Mouse (Mus musculus) embryonic facial prominence, embryonic 14.5 days (tissue): Measurements from ENCODE around the gene Trappc2. TPM values are rescaled to one million over a fixed set of nuclear protein-coding genes. Genes with fewer than 3 reads are reported as not detected.

Experiments used
- ATAC-seq: fragments of 200-750 bp; cut with Nextera tagmentation; 2 replicates; pipeline ENCODE4 v1.8.0; 2017; ENCODE audit warnings: low read depth, moderate number of reproducible peaks, moderate TSS enrichment
- DNase-seq: peaks from one replicate; pipeline ENCODE4 v3.0.0-alpha.2; 2015; ENCODE audit warnings: low spot score
- H3K27ac ChIP-seq: fragments of 300-500 bp; sonication (generic); replicated peaks from 2 replicates; pipeline ENCODE4 v1.5.1; 2014; ENCODE audit warnings: low read depth, mild to moderate bottlenecking, low read length, moderate library complexity
- H3K27me3 ChIP-seq: fragments of 300-500 bp; sonication (generic); replicated peaks from 2 replicates; pipeline ENCODE4 v1.6.1; 2014; ENCODE audit warnings: low read length; ENCODE audit not compliant: control insufficient read depth, insufficient read depth
- H3K36me3 ChIP-seq: fragments of 300-500 bp; sonication (generic); 2 replicates; pipeline ENCODE4 v1.6.1; 2014; ENCODE audit warnings: low read length, mixed read lengths; ENCODE audit not compliant: control insufficient read depth, insufficient read depth
- H3K4me1 ChIP-seq: fragments of 300-500 bp; sonication (generic); 2 replicates; pipeline ENCODE4 v1.6.1; 2014; ENCODE audit warnings: antibody characterized with exemption, low read length; ENCODE audit not compliant: control insufficient read depth, insufficient read depth
- H3K4me2 ChIP-seq: fragments of 300-500 bp; sonication (generic); 2 replicates; pipeline ENCODE4 v1.6.1; 2014; ENCODE audit warnings: low read depth, mild to moderate bottlenecking, low read length, moderate library complexity, mixed read lengths
- H3K4me3 ChIP-seq: fragments of 300-500 bp; sonication (generic); 2 replicates; pipeline ENCODE4 v1.5.1; 2014; ENCODE audit warnings: low read depth, mild to moderate bottlenecking, low read length
- H3K9ac ChIP-seq: fragments of 300-500 bp; sonication (generic); 2 replicates; pipeline ENCODE4 v1.6.1; 2014; ENCODE audit warnings: low read depth, mild to moderate bottlenecking, low read length, moderate library complexity, mixed read lengths
- H3K9me3 ChIP-seq: fragments of 300-500 bp; sonication (generic); 2 replicates; pipeline ENCODE4 v1.6.1; 2016; ENCODE audit warnings: low read length; ENCODE audit not compliant: control insufficient read depth
- WGBS: fragments of 180-500 bp; shearing (Covaris S2); extraction: QIAGEN DNeasy Blood & Tissue Kit; methylation state at CpG from one replicate; pipeline ENCODE4 v1.1.7; 2014; 5-methylcytosine and 5-hydroxymethylcytosine counted together
- polyA plus RNA-seq: library from polyadenylated mRNA; unstranded; fragments of >200 nt; fragmentation: Nextera tagmentation; extraction: Ambion mirVana; gene quantifications from 2 replicates; pipeline ENCODE4 v1.2.1, GENCODE M21; 2014

Trappc2 gene
- polyA plus RNA-seq, 1 experiment from 2014 or later: 31.6 TPM

GRCm38 (mm10) chrX:166499496-166500190, 59.3 kb downstream of the Trappc2 start:
- H3K4me2 ChIP-seq: no peak overlapping the region

More at GRCm38 (mm10) chrX:166499496-166500190, 59.3 kb downstream of the Trappc2 start:
- no peak overlapping the region for H3K4me3 ChIP-seq
- H3K9ac ChIP-seq: no peak overlapping the region
- H3K9me3 ChIP-seq: no peaks in the 10 kb centered on the region
- H3K27me3 ChIP-seq: 0 out of 2 replicates have a peak, but pooled peaks cover 4% of the 10 kb centered on the region
- no peaks in the 10 kb centered on the region for H3K36me3 ChIP-seq
- H3K4me1 ChIP-seq: no peaks in the 10 kb centered on the region
- H3K27ac ChIP-seq: no peak overlapping the region
- ATAC-seq (no peak), DNase-seq (no peak)
- 71% methylated on average over 1 of the region's 1 CpGs for WGBS

Other genes with a start within 250 kb of the Trappc2 start
- gene Gpm6b, start 201.7 kb upstream of the Trappc2 start, polyA plus RNA-seq: 30.3 and 31.9 TPM in 2 replicates
- gene Ofd1, start 130 bp downstream of the Trappc2 start, polyA plus RNA-seq: 6.4 and 7.3 TPM in 2 replicates
- 55.7 and 63.3 TPM in 2 replicates for gene Rab9, start 39.3 kb downstream of the Trappc2 start, polyA plus RNA-seq
- gene Tceanc, start 78.0 kb downstream of the Trappc2 start, polyA plus RNA-seq: 4.8 and 7.1 TPM in 2 replicates
- gene Egfl6, start 145.1 kb downstream of the Trappc2 start, polyA plus RNA-seq: 78.4 and 96.3 TPM in 2 replicates